In the genomic region with DNA sequence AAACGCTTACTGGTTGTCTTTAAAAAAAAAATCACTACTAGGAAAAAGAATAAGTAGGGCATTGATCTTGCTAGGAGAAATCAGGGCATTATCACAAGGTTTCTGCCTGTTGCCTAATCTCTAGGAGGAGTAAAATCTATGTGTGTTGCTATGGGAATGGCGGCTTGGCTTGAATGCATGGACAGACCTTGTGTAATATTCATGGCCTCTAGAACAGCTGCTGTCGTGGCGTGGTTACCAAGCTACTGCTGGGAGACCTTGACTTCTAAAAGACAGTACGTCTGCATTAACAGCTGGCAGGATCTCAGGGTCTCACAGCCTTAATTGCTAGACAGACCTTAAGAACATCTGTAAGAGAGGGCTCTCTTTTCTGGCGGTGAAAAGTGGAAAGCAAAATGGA, we compare ENCODE assay signal across 13 mouse cellular contexts.
A peak's percentile ranks its signal among the peaks of the same experiment; 100 is the strongest.
DNase-seq lines count a peak whose midpoint lies in the region; ATAC-seq lines count a peak whose summit lies in the region.
"Had no signal": no experiment of that assay in that cellular context is flagged by ENCODE, and none has a peak within 500 bp of the region (broad histone marks: within the 10 kb centered on the region; RNA-seq: fewer than 3 reads in every experiment).

No protein-coding gene starts in this region.

- H3K4me1 ChIP-seq in midbrain, embryonic 11.5 days (ENCODE audit: control insufficient read depth, insufficient read depth, low read length), result peaks cover 15% of the 10 kb centered on the region

- no peaks in the 10 kb centered on the region; the same call in 1 of the 2 replicates for H3K27me3 ChIP-seq in midbrain, embryonic 11.5 days (ENCODE audit: control insufficient read depth, insufficient read depth, low read length)

- no peak overlapping the region for H3K4me3 ChIP-seq in midbrain, embryonic 11.5 days (ENCODE audit: low read depth, low read length)
- H3K4me3 ChIP-seq: erythroblast, embryonic 14.5 days had no signal

- peak; percentile 7 for DNase-seq in ovary, postnatal 36 days (ENCODE audit: low spot score)
- DNase-seq in ovary, postnatal 14 days (ENCODE audit: low spot score), result no peak
- DNase-seq in embryo, embryonic 11 days, result peak; percentile 35
- peak; percentile 89 for DNase-seq in midbrain, embryonic 11.5 days (ENCODE audit: low spot score, missing footprints)
- DNase-seq in retina, postnatal 1 day, result peak; percentile 30
- no peak for DNase-seq in cerebellum, adult 8-10 months
- DNase-seq in adipocyte (ENCODE audit: low spot score), result no peak
- DNase-seq: cerebellum, adult 9-11 months; kidney, postnatal 36 days; left cerebral cortex, postnatal 4 days; lung, adult 2 months; thymus, postnatal 25 days had no signal

- peak; percentile 90 for ATAC-seq in midbrain, embryonic 11.5 days (ENCODE audit: low FRiP score)

- no peak overlapping the region for H3K4me2 ChIP-seq in midbrain, embryonic 11.5 days

- 37% methylated on average over 6 of the region's 6 CpGs for WGBS in midbrain, embryonic 11.5 days

- H3K36me3 ChIP-seq in midbrain, embryonic 11.5 days (ENCODE audit: control insufficient read depth, insufficient read depth, low read length), result no peaks in the 10 kb centered on the region

- H3K9me3 ChIP-seq in midbrain, embryonic 11.5 days (ENCODE audit: control insufficient read depth, low read length), result no peaks in the 10 kb centered on the region

- no peak overlapping the region for H3K9ac ChIP-seq in midbrain, embryonic 11.5 days (ENCODE audit: low read length)

- no peak overlapping the region for H3K27ac ChIP-seq in midbrain, embryonic 11.5 days (ENCODE audit: low read depth, low read length)

Comparison
In these comparisons a context has a peak if more than half of its experiments do, and no peak if none do; other contexts are left out.
1. DNase-seq: peak in ovary, postnatal 36 days (single experiment), embryo, embryonic 11 days (single experiment), midbrain, embryonic 11.5 days (single experiment) and retina, postnatal 1 day (single experiment); none in ovary, postnatal 14 days (single experiment), cerebellum, adult 8-10 months (single experiment) and adipocyte (single experiment).